Mouse (Mus musculus): ENCODE data around the gene Nanos3. TPM values are rescaled to one million over a fixed set of nuclear protein-coding genes. Genes with fewer than 3 reads are reported as not detected.

Gene Nanos3
- polyA plus RNA-seq, 1 experiment: 0.87 TPM

- peak overlapping the region; percentile 99 for H3K4me3 ChIP-seq (replicated peaks)
Measured at GRCm38 (mm10) chr8:84202466-84202865, 17.4 kb upstream of the Nanos3 start.

GRCm38 (mm10) chr8:84201545-84202245 is 16.7 kb upstream of the Nanos3 start:
- TF ChIP-seq FLI1 (IDR thresholded peaks at IDR 0.05; ENCODE audit: low read length) (no peak), GATA1 (IDR thresholded peaks at IDR 0.05; ENCODE audit: borderline replicate concordance, low read length) (no peak)
- no peaks in the 10 kb centered on the region for H3K9me3 ChIP-seq
- H3K27me3 ChIP-seq (replicated peaks): no peaks in the 10 kb centered on the region
- peaks cover 88% of the 10 kb centered on the region for H3K4me1 ChIP-seq
- H3K36me3 ChIP-seq (replicated peaks; ENCODE audit: low read length): peaks cover 37% of the 10 kb centered on the region
- H3K4me3 ChIP-seq (replicated peaks): peak overlapping the region; percentile 99

More at GRCm38 (mm10) chr8:84202466-84202865, 17.4 kb upstream of the Nanos3 start:
- Histone ChIP-seq H3K36me3 (replicated peaks; ENCODE audit: low read length) (peaks cover 45% of the 10 kb centered on the region), H3K9me3 (no peaks in the 10 kb centered on the region), H3K4me1 (peaks cover 91% of the 10 kb centered on the region), H3K27me3 (replicated peaks) (no peaks in the 10 kb centered on the region)
- TF ChIP-seq FLI1 (IDR thresholded peaks at IDR 0.05; ENCODE audit: low read length) (no peak), GATA1 (IDR thresholded peaks at IDR 0.05; ENCODE audit: borderline replicate concordance, low read length) (no peak)

GRCm38 (mm10) chr8:84200652-84201544 is 15.9 kb upstream of the Nanos3 start:
- H3K4me1 ChIP-seq: peaks cover 82% of the 10 kb centered on the region
- H3K27me3 ChIP-seq (replicated peaks): no peaks in the 10 kb centered on the region
- no peaks in the 10 kb centered on the region for H3K9me3 ChIP-seq
- peaks cover 32% of the 10 kb centered on the region for H3K36me3 ChIP-seq (replicated peaks; ENCODE audit: low read length)
- TF ChIP-seq GATA1 (IDR thresholded peaks at IDR 0.05; ENCODE audit: borderline replicate concordance, low read length): no peak
- no peak for TF ChIP-seq FLI1 (IDR thresholded peaks at IDR 0.05; ENCODE audit: low read length)
- peak overlapping the region; percentile 99 for H3K4me3 ChIP-seq (replicated peaks)

GRCm38 (mm10) chr8:84200126-84200555 is 15.1 kb upstream of the Nanos3 start:
- Histone ChIP-seq H3K4me3 (replicated peaks) (peak overlapping the region; percentile 99), H3K9me3 (no peaks in the 10 kb centered on the region), H3K4me1 (peaks cover 74% of the 10 kb centered on the region), H3K27me3 (replicated peaks) (no peaks in the 10 kb centered on the region), H3K36me3 (replicated peaks; ENCODE audit: low read length) (peaks cover 24% of the 10 kb centered on the region)
- TF ChIP-seq GATA1 (IDR thresholded peaks at IDR 0.05; ENCODE audit: borderline replicate concordance, low read length): no peak
- TF ChIP-seq FLI1 (IDR thresholded peaks at IDR 0.05; ENCODE audit: low read length): no peak

- peaks cover 68% of the 10 kb centered on the region for H3K4me1 ChIP-seq
- H3K27me3 ChIP-seq (replicated peaks): no peaks in the 10 kb centered on the region
Measured at GRCm38 (mm10) chr8:84199348-84200125, 14.5 kb upstream of the Nanos3 start.

GRCm38 (mm10) chr8:84198871-84199270 is 13.9 kb upstream of the Nanos3 start:
- no peaks in the 10 kb centered on the region for H3K27me3 ChIP-seq (replicated peaks)
- H3K4me1 ChIP-seq: peaks cover 68% of the 10 kb centered on the region
- H3K9me3 ChIP-seq: no peaks in the 10 kb centered on the region
- H3K4me3 ChIP-seq (replicated peaks): peak overlapping the region; percentile 94
- no peak for TF ChIP-seq FLI1 (IDR thresholded peaks at IDR 0.05; ENCODE audit: low read length)
- no peak for TF ChIP-seq GATA1 (IDR thresholded peaks at IDR 0.05; ENCODE audit: borderline replicate concordance, low read length)
- H3K36me3 ChIP-seq (replicated peaks; ENCODE audit: low read length): peaks cover 19% of the 10 kb centered on the region

More at GRCm38 (mm10) chr8:84199348-84200125, 14.5 kb upstream of the Nanos3 start:
- no peaks in the 10 kb centered on the region for H3K9me3 ChIP-seq
- TF ChIP-seq GATA1 (IDR thresholded peaks at IDR 0.05; ENCODE audit: borderline replicate concordance, low read length) (no peak), FLI1 (IDR thresholded peaks at IDR 0.05; ENCODE audit: low read length) (no peak)
- H3K4me3 ChIP-seq (replicated peaks): peak overlapping the region; percentile 99
- H3K36me3 ChIP-seq (replicated peaks; ENCODE audit: low read length): peaks cover 19% of the 10 kb centered on the region

- Histone ChIP-seq H3K4me1 (peaks cover 64% of the 10 kb centered on the region), H3K4me3 (replicated peaks) (peak overlapping the region; percentile 94), H3K36me3 (replicated peaks; ENCODE audit: low read length) (peaks cover 18% of the 10 kb centered on the region), H3K9me3 (no peaks in the 10 kb centered on the region), H3K27me3 (replicated peaks) (no peaks in the 10 kb centered on the region)
- TF ChIP-seq GATA1 (IDR thresholded peaks at IDR 0.05; ENCODE audit: borderline replicate concordance, low read length) (no peak), FLI1 (IDR thresholded peaks at IDR 0.05; ENCODE audit: low read length) (no peak)
Measured at GRCm38 (mm10) chr8:84197922-84198774, 13.1 kb upstream of the Nanos3 start.

GRCm38 (mm10) chr8:84197141-84197921 is 12.3 kb upstream of the Nanos3 start:
- H3K4me1 ChIP-seq: peaks cover 64% of the 10 kb centered on the region
- H3K36me3 ChIP-seq (replicated peaks; ENCODE audit: low read length): peaks cover 11% of the 10 kb centered on the region
- peak overlapping the region; percentile 94 for H3K4me3 ChIP-seq (replicated peaks)
- TF ChIP-seq FLI1 (IDR thresholded peaks at IDR 0.05; ENCODE audit: low read length) (no peak), GATA1 (IDR thresholded peaks at IDR 0.05; ENCODE audit: borderline replicate concordance, low read length) (no peak)
- no peaks in the 10 kb centered on the region for H3K9me3 ChIP-seq
- H3K27me3 ChIP-seq (replicated peaks): no peaks in the 10 kb centered on the region
